Mouse (Mus musculus) intestine, embryonic 16.5 days (tissue): ENCODE results near the gene Riox1. TPM values are rescaled to one million over a fixed set of nuclear protein-coding genes. Genes with fewer than 3 reads are reported as not detected.

Experiments
- ATAC-seq: fragments of 200-750 bp; cut with Nextera tagmentation; 2 replicates; pipeline ENCODE4 v1.8.0; 2017; ENCODE audit warnings: moderate TSS enrichment, moderate library complexity
- H3K27ac ChIP-seq: fragments of 300-500 bp; sonication (generic); 2 replicates; pipeline ENCODE4 v1.5.1; 2014; ENCODE audit warnings: mild to moderate bottlenecking, low read length
- H3K27me3 ChIP-seq: fragments of 300-500 bp; sonication (generic); replicated peaks from 2 replicates; pipeline ENCODE4 v1.6.1; 2014; ENCODE audit warnings: low read length, control low read depth, mixed read lengths; ENCODE audit not compliant: control insufficient read depth, insufficient read depth
- H3K36me3 ChIP-seq: fragments of 300-500 bp; sonication (generic); 2 replicates; pipeline ENCODE4 v1.6.1; 2014; ENCODE audit warnings: low read length, control low read depth; ENCODE audit not compliant: control insufficient read depth, insufficient read depth
- H3K4me1 ChIP-seq: fragments of 300-500 bp; sonication (generic); 2 replicates; pipeline ENCODE4 v1.6.1; 2014; ENCODE audit warnings: low read length, control low read depth, mixed read lengths; ENCODE audit not compliant: control insufficient read depth, insufficient read depth
- H3K4me2 ChIP-seq: fragments of 300-500 bp; sonication (generic); 2 replicates; pipeline ENCODE4 v1.6.1; 2014; ENCODE audit warnings: low read depth, low read length, control low read depth
- H3K4me3 ChIP-seq: fragments of 300-500 bp; sonication (generic); 2 replicates; pipeline ENCODE4 v1.5.1; 2014; ENCODE audit warnings: mild to moderate bottlenecking, low read length
- H3K9ac ChIP-seq: fragments of 300-500 bp; sonication (generic); 2 replicates; pipeline ENCODE4 v1.6.1; 2014; ENCODE audit warnings: low read depth, low read length
- H3K9me3 ChIP-seq: fragments of 300-500 bp; sonication (generic); 2 replicates; pipeline ENCODE4 v1.6.1; 2016; ENCODE audit warnings: low read length, control low read depth; ENCODE audit not compliant: control insufficient read depth
- WGBS: fragments of 180-500 bp; shearing (Covaris S2); extraction: QIAGEN DNeasy Blood & Tissue Kit; methylation state at CpG from one replicate; pipeline ENCODE4 v1.1.7; 2014; 5-methylcytosine and 5-hydroxymethylcytosine counted together
- polyA plus RNA-seq: library from polyadenylated mRNA; unstranded; fragments of >200 nt; fragmentation: Nextera tagmentation; extraction: Ambion mirVana; gene quantifications from 2 replicates; pipeline ENCODE4 v1.2.1, GENCODE M21; 2015

The Riox1 gene
- polyA plus RNA-seq, 1 experiment from 2014 or later, result 10.2 TPM

DNA sequence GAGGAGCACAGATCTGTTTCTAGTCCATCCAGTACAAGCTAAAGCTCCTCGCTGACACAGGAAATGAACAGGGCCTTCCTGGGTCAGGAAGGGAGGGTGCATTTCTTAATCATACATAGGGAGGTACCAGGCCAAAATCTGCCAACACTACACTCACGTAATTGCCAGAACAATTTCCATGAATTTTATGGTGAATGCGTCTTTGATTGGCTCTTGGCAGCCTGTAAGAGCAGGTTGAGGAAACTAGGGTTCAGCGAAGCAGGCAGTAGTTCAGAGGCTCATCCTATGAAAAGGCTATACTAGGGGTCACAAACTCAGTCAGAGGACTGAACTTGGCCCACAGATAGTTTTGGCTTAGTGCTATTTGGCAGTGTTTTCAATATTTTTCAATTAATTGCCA, 10.4 kb upstream of the Riox1 start:
- H3K9ac ChIP-seq, result no peak overlapping the region
- no peaks in the 10 kb centered on the region for H3K27me3 ChIP-seq
- no peak overlapping the region for H3K4me2 ChIP-seq
- no peaks in the 10 kb centered on the region for H3K9me3 ChIP-seq
- no peak overlapping the region for H3K27ac ChIP-seq
- no peaks in the 10 kb centered on the region for H3K36me3 ChIP-seq
- ATAC-seq, result no peak
- no peak overlapping the region for H3K4me3 ChIP-seq
- H3K4me1 ChIP-seq, result no peaks in the 10 kb centered on the region
- 76% methylated on average over 4 of the region's 4 CpGs for WGBS

DNA sequence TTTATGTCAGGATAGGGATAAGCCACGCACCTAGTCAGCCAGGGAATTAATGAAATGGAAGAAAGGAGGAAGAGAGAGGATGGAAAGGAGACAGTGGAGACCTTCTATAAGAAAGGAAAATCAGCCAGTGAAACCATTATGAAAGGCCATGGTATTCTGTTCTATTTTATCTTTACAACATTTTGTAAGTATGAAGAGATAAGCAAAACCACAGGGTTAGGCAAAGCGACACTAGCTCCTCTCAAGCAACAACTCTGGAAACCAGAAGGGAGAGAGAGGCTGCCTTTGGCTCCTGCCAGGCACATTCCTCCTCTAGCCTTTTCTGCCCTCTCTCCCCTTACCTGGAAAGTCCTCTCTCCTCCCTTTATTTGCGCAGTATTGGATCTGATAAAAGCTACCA, 8.5 kb upstream of the Riox1 start:
- no peaks in the 10 kb centered on the region for H3K27me3 ChIP-seq
- ATAC-seq, result no peak
- WGBS, result 67% methylated on average over 3 of the region's 3 CpGs
- H3K27ac ChIP-seq, result no peak overlapping the region
- H3K9ac ChIP-seq, result no peak overlapping the region
- H3K4me2 ChIP-seq, result no peak overlapping the region
- no peak overlapping the region for H3K4me3 ChIP-seq
- H3K36me3 ChIP-seq, result no peaks in the 10 kb centered on the region
- no peaks in the 10 kb centered on the region for H3K4me1 ChIP-seq
- H3K9me3 ChIP-seq, result no peaks in the 10 kb centered on the region

DNA sequence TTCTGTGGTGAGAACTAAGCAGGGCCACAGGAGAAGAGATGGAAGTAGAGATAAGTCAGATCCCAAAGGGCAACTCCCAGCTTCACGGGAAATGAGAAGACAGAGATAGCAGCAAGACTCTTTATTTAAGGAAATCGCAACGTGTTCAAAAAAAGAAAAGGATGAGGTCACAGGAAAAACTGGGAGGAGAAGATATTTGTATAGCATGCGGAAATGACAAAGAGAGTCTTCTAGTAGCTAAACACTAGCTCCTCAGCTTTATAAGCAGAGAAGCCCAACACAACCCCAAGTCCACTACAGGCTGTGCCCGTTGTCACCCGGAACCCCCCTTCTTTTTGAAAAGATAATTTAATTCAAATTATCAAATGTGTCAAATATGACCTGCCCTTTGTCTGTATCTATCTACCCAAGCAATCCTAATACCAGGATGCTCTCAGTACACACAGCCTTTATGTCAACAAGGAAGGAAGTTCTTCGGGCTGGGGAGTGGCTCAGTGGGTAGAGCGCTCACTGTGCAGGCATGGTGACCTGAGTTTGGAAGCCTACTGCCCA, 3.1 kb upstream of the Riox1 start:
- H3K4me1 ChIP-seq, result peaks cover 16% of the 10 kb centered on the region
- no peaks in the 10 kb centered on the region for H3K9me3 ChIP-seq
- no peak overlapping the region; the same call in 1 of the 2 replicates for H3K27ac ChIP-seq
- H3K9ac ChIP-seq, result no peak overlapping the region
- H3K27me3 ChIP-seq, result no peaks in the 10 kb centered on the region
- no peak for ATAC-seq
- H3K4me3 ChIP-seq, result no peak overlapping the region
- WGBS, result 78% methylated on average over 8 of the region's 8 CpGs
- H3K36me3 ChIP-seq, result peaks cover 1% of the 10 kb centered on the region; the same call in 1 of the 2 replicates
- H3K4me2 ChIP-seq, result no peak overlapping the region

DNA sequence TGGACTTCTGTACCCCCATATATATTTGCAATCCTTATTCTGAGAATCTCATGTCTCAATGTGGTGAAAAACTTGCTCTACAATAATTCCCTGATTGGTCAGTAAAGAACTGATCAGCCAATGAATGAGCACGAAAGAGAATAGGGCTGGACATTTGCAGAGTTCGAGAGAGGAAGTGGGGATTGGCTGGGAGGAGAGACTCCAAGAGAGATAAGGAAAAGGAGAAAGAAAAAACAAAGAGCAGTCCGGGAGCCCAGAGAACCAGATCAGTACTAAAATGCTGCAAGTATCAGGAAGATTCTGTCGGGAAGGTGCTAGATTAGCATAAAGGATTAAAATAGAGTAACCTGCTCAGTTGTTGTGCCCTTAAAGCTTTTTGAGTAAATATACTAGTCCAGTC, 1.4 kb upstream of the Riox1 start:
- no peaks in the 10 kb centered on the region for H3K27me3 ChIP-seq
- peaks cover 4% of the 10 kb centered on the region; the same call in 1 of the 2 replicates for H3K36me3 ChIP-seq
- no peak overlapping the region for H3K4me3 ChIP-seq
- H3K4me2 ChIP-seq, result no peak overlapping the region
- peaks cover 25% of the 10 kb centered on the region for H3K4me1 ChIP-seq
- no peaks in the 10 kb centered on the region for H3K9me3 ChIP-seq
- 69% methylated on average over 4 of the region's 4 CpGs for WGBS
- no peak overlapping the region for H3K9ac ChIP-seq
- ATAC-seq, result no peak
- H3K27ac ChIP-seq, result no peak overlapping the region

DNA sequence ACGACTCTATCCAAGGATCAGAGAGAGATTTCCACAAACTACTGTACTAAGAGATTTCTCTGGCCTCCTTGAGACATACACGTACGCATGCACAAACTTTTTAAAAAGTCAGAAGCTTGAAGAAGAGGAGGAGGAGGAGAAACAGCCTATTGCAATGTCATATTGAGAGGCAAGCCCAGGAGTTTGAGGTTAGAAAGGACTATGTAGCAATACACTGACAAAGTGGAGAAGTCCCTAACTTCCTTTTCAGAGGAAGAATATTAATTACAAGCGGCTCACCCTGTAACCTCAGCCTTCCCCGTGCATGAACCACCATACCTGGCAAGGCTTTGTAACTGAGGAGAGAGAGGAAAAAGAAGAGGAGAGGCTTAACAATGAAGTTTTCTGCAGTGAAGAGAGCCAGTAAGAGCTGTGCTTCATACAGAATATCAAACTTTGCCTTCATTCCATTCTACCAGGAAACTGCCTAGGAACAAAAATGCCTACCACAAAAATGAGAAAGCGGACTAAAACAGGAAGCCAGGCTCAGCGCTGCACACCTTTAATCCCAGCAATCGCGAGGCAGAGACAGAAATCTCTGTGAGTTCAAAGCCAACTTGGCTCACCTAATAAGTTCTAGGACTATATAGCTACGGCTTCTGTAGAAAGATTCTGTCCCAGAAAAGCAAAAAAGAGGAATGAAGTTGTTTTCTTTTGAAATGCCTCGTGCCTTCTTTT, 474 bp upstream of the Riox1 start:
- Histone ChIP-seq H3K4me2 (peak overlapping the region; percentile 97), H3K9ac (peak overlapping the region; percentile 91), H3K27me3 (no peaks in the 10 kb centered on the region), H3K27ac (peak overlapping the region; percentile 57; the same call in 1 of the 2 replicates), H3K4me1 (peaks cover 25% of the 10 kb centered on the region), H3K4me3 (peak overlapping the region; percentile 96), H3K9me3 (no peaks in the 10 kb centered on the region), H3K36me3 (peaks cover 4% of the 10 kb centered on the region; the same call in 1 of the 2 replicates)
- 21% methylated on average over 11 of the region's 11 CpGs for WGBS
- 0 out of 2 replicates have a peak, but pooled peaks have one; percentile 4 for ATAC-seq

DNA sequence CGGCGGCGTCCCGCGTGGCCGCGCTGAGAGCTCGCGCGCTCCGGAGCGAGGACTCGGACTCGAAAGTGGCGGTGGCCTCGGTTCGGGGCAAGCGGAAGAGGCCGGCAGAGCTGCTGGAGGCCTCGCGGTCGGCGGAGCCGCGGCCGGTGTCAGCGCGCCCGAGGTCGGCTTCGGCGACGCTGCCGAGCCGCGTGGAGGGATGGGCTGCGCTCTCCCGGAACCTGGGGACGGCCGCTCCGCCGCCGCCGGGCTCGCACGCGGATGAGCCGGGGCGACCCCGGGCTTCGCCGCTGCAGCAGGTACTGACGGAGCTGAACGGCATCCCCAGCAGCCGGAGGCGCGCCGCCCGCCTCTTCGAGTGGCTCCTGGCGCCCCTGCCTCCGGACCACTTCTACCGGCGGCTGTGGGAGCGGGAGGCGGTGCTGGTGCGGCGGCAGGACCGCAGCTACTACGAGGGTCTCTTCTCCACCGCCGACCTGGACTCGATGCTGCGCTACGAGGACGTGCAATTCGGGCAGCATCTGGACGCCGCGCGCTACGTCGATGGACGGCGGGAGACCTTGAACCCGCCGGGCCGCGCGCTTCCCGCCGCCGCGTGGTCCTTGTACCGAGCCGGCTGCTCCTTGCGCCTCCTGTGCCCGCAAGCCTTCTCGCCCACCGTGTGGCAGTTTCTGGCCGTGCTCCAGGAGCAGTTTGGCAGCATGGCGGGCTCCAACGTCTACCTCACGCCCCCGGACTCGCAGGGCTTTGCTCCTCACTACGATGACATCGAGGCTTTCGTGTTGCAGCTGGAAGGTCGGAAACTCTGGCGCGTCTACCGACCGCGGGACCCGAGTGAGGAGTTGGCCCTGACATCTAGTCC, 663 bp downstream of the Riox1 start:
- Histone ChIP-seq H3K27me3 (no peaks in the 10 kb centered on the region), H3K36me3 (peaks cover 4% of the 10 kb centered on the region; the same call in 1 of the 2 replicates), H3K4me3 (peak overlapping the region; percentile 96), H3K9me3 (no peaks in the 10 kb centered on the region), H3K4me1 (peaks cover 25% of the 10 kb centered on the region), H3K9ac (peak overlapping the region; percentile 91), H3K4me2 (peak overlapping the region; percentile 97), H3K27ac (peak overlapping the region; percentile 90)
- WGBS, result under 1% methylated on average over 116 of the region's 116 CpGs
- peak; percentile 61 for ATAC-seq

DNA sequence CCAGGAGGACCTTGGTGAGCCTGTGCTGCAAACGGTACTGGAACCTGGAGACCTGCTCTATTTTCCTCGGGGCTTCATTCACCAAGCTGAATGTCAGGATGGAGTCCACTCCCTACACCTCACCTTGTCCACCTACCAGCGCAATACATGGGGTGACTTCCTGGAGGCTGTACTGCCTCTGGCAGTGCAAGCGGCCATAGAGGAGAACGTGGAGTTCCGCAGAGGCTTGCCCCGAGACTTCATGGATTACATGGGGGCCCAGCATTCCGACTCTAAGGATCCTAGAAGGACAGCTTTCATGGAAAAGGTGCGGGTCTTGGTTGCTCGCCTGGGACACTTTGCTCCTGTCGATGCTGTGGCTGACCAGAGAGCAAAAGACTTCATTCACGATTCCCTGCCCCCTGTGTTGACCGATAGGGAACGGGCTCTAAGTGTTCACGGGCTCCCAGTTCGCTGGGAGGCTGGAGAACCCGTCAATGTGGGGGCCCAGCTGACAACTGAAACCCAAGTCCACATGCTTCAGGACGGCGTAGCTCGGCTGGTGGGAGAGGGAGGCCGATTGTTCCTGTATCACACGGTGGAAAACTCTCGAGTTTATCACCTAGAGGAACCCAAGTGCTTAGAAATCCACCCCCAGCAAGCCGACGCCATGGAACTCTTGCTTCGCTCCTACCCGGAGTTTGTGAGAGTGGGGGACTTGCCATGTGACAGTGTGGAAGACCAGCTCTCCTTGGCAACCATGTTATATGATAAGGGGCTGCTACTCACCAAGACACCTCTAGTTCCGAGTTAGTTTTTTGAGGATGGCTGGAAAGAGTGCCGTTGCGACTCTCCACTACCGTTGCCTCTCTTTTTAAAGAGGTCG, 1.5 kb downstream of the Riox1 start:
- peak overlapping the region; percentile 97 for H3K4me2 ChIP-seq
- peak overlapping the region; percentile 90; the same call in 1 of the 2 replicates for H3K27ac ChIP-seq
- H3K36me3 ChIP-seq, result peaks cover 4% of the 10 kb centered on the region; the same call in 1 of the 2 replicates
- H3K27me3 ChIP-seq, result no peaks in the 10 kb centered on the region
- WGBS, result 53% methylated on average over 32 of the region's 32 CpGs
- ATAC-seq, result peak; percentile 38; the same call in 1 of the 2 replicates
- peaks cover 25% of the 10 kb centered on the region for H3K4me1 ChIP-seq
- peak overlapping the region; percentile 96 for H3K4me3 ChIP-seq
- H3K9me3 ChIP-seq, result no peaks in the 10 kb centered on the region
- peak overlapping the region; percentile 91 for H3K9ac ChIP-seq

DNA sequence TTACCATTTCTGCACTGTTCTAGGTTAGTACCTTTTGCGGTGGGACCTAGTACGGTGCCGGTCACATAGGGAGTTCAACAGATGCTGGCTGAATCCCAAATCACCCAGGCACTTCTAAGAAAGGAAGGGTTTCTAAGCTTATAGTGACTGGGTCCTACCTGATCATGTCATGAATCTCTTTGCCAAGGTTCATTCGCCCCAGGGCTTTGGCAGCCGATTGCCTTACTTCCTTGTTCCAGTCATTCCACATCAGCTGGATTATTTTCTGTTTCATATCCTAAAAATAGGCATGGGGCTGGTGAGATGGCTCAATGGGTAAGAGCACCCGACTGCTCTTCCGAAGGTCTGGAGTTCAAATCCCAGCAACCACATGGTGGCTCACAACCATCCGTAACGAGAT, 7.9 kb downstream of the Riox1 start:
- Histone ChIP-seq H3K9ac (no peak overlapping the region), H3K27ac (no peak overlapping the region), H3K4me2 (no peak overlapping the region), H3K9me3 (no peaks in the 10 kb centered on the region), H3K4me3 (no peak overlapping the region), H3K36me3 (no peaks in the 10 kb centered on the region), H3K4me1 (peaks cover 5% of the 10 kb centered on the region), H3K27me3 (no peaks in the 10 kb centered on the region)
- no peak for ATAC-seq
- 95% methylated on average over 9 of the region's 9 CpGs for WGBS
